Mouse (Mus musculus) CH12.LX (cell line): ENCODE measurements around the gene Fggy. TPM values are rescaled to one million over a fixed set of nuclear protein-coding genes. Genes with fewer than 3 reads are reported as not detected.

Experiments
- DNase-seq: peaks from one replicate; pipeline ENCODE4 v3.0.0-alpha.2; 2013; ENCODE audit errors: extremely low read depth
- H3K27ac ChIP-seq: 2 replicates; pipeline ENCODE4 v1.5.1; 2012; ENCODE audit warnings: low read depth, mild to moderate bottlenecking, control low read depth, moderate library complexity; ENCODE audit not compliant: insufficient read depth
- H3K27me3 ChIP-seq: replicated peaks from 2 replicates; pipeline ENCODE3; 2012; ENCODE audit warnings: inconsistent platforms
- H3K36me3 ChIP-seq, 2 experiments: replicated peaks in 1 of 2; 2 replicates each; pipeline versions ENCODE3 to v1.6.1; 2012; ENCODE audit warnings: inconsistent platforms in 1 of 2, low read length in 1 of 2, mild to moderate bottlenecking in 1 of 2, mixed read lengths in 1 of 2, moderate library complexity in 1 of 2; ENCODE audit not compliant: control insufficient read depth in 1 of 2, insufficient read depth in 1 of 2
- H3K4me1 ChIP-seq, 2 experiments: 2 replicates each; pipeline ENCODE4 v1.6.1; 2012; ENCODE audit warnings: inconsistent platforms in 1 of 2, moderate library complexity in 1 of 2; ENCODE audit not compliant: insufficient read depth in 2 of 2, control insufficient read depth in 1 of 2
- H3K4me2 ChIP-seq: 2 replicates; pipeline ENCODE4 v1.6.1; 2012; ENCODE audit warnings: low read depth, mild to moderate bottlenecking, control low read depth; ENCODE audit not compliant: poor library complexity, insufficient read depth, severe bottlenecking
- H3K4me3 ChIP-seq, 3 experiments: fragments of 150-350 bp in 1 of 3; sonication (generic) in 1 of 3; replicated peaks in 1 of 3; 2 replicates each; pipeline versions ENCODE3 to v1.5.1; 2011 to 2012; ENCODE audit warnings: low read depth in 2 of 3, low read length in 2 of 3, mild to moderate bottlenecking in 2 of 3, moderate library complexity in 2 of 3, control low read depth in 1 of 3, improper control_type of control experiment in 1 of 3, inconsistent platforms in 1 of 3, mixed read lengths in 1 of 3; ENCODE audit not compliant: poor library complexity in 1 of 3
- H3K79me2 ChIP-seq: replicated peaks from 2 replicates; pipeline ENCODE4 v1.6.1; 2012; ENCODE audit warnings: mild to moderate bottlenecking, moderate library complexity; ENCODE audit not compliant: control insufficient read depth, poor library complexity, insufficient read depth, severe bottlenecking; ENCODE audit errors: extremely low read depth
- H3K9ac ChIP-seq: 2 replicates; pipeline ENCODE4 v1.6.1; 2012; ENCODE audit warnings: low read depth, mild to moderate bottlenecking, control low read depth, moderate library complexity; ENCODE audit not compliant: insufficient read depth
- H3K9me3 ChIP-seq: replicated peaks from 2 replicates; pipeline ENCODE3; 2012; ENCODE audit warnings: low read length, inconsistent platforms, mixed read lengths
- BHLHE40 ChIP-seq: IDR thresholded peaks from 2 replicates; pipeline ENCODE4 v1.6.1; 2011; ENCODE audit warnings: mild to moderate bottlenecking, low read depth, low read length, improper control_type of control experiment
- CHD1 ChIP-seq: IDR thresholded peaks from 2 replicates; pipeline ENCODE4 v1.6.1; 2012; ENCODE audit warnings: low read depth, low read length, improper control_type of control experiment, inconsistent platforms
- E2F4 ChIP-seq: IDR thresholded peaks from 2 replicates; pipeline ENCODE4 v1.6.1; 2011; ENCODE audit warnings: low read depth, low read length, improper control_type of control experiment; ENCODE audit not compliant: insufficient replicate concordance
- EP300 ChIP-seq: IDR thresholded peaks from 2 replicates; pipeline ENCODE4 v1.6.1; 2011; ENCODE audit warnings: low read length, improper control_type of control experiment
- ETS1 ChIP-seq: conservative IDR thresholded peaks from 2 replicates; pipeline ENCODE4 v1.6.1; 2012; ENCODE audit warnings: low read depth, mild to moderate bottlenecking, inconsistent platforms, low read length, improper control_type of control experiment, moderate library complexity
- HCFC1 ChIP-seq: IDR thresholded peaks from 2 replicates; pipeline ENCODE4 v1.6.1; 2012; ENCODE audit warnings: low read depth, mild to moderate bottlenecking, inconsistent platforms, low read length, improper control_type of control experiment
- JUND ChIP-seq: conservative IDR thresholded peaks from 2 replicates; pipeline ENCODE4 v1.6.1; 2011; ENCODE audit warnings: low read depth, low read length, improper control_type of control experiment
- KAT2A ChIP-seq: IDR thresholded peaks from 2 replicates; pipeline ENCODE4 v1.6.1; 2012; ENCODE audit warnings: low read length, improper control_type of control experiment, inconsistent platforms; ENCODE audit not compliant: insufficient replicate concordance
- MAFK ChIP-seq: IDR thresholded peaks from 2 replicates; pipeline ENCODE4 v1.6.1; 2011; ENCODE audit warnings: low read length, improper control_type of control experiment; ENCODE audit not compliant: insufficient replicate concordance
- MAZ ChIP-seq: IDR thresholded peaks from 2 replicates; pipeline ENCODE4 v1.6.1; 2012; ENCODE audit warnings: low read depth, mild to moderate bottlenecking, inconsistent platforms, low read length, improper control_type of control experiment, moderate library complexity
- MEF2A ChIP-seq: IDR thresholded peaks from 2 replicates; pipeline ENCODE4 v1.6.1; 2014; ENCODE audit warnings: low read depth, mild to moderate bottlenecking, inconsistent platforms, low read length, improper control_type of control experiment, borderline replicate concordance
- MXI1 ChIP-seq: IDR thresholded peaks from 2 replicates; pipeline ENCODE4 v1.6.1; 2011; ENCODE audit warnings: mild to moderate bottlenecking, low read depth, low read length, improper control_type of control experiment
- NRF1 ChIP-seq: IDR thresholded peaks from 2 replicates; pipeline ENCODE4 v1.6.1; 2014; ENCODE audit warnings: low read depth, mild to moderate bottlenecking, inconsistent platforms, low read length, improper control_type of control experiment, moderate library complexity
- POLR2A ChIP-seq: IDR thresholded peaks from 2 replicates; pipeline ENCODE4 v1.6.1; 2011; ENCODE audit warnings: low read depth, mild to moderate bottlenecking, improper control_type of control experiment, low read length
- POLR2AphosphoS2 ChIP-seq: IDR thresholded peaks from 2 replicates; pipeline ENCODE4 v1.6.1; 2011; ENCODE audit warnings: low read depth, low read length, improper control_type of control experiment
- SMC3 ChIP-seq: IDR thresholded peaks from 2 replicates; pipeline ENCODE4 v1.6.1; 2011; ENCODE audit warnings: low read depth, low read length, improper control_type of control experiment
- TBP ChIP-seq: conservative IDR thresholded peaks from 2 replicates; pipeline ENCODE4 v1.6.1; 2011; ENCODE audit warnings: low read depth, low read length, improper control_type of control experiment
- TCF12 ChIP-seq: IDR thresholded peaks from 2 replicates; pipeline ENCODE4 v1.6.1; 2014; ENCODE audit warnings: low read depth, mild to moderate bottlenecking, inconsistent platforms, low read length, improper control_type of control experiment
- ZNF384 ChIP-seq: IDR thresholded peaks from 2 replicates; pipeline ENCODE4 v1.6.1; 2012; ENCODE audit warnings: low read depth, low read length, improper control_type of control experiment, inconsistent platforms
- dilution Hi-C: fragments of 300-500 bp; cut with MboI; formaldehyde crosslinking; loops from 2 replicates; pipeline ENCODE4 v1.14.3; 2020; ENCODE audit warnings: low sequenced_read_pairs; ENCODE audit not compliant: extremely low pct_unique_long_range_greater_than_20kb, extremely low pct_ligation_motif_present
- in situ Hi-C: fragments of 300-500 bp; cut with MboI; formaldehyde crosslinking; loops from 3 replicates; pipeline ENCODE4 v1.14.3; 2019; ENCODE audit warnings: low sequenced_read_pairs, low pct_ligation_motif_present, low pct_unique_long_range_greater_than_20kb, mixed read lengths
- polyA plus RNA-seq: library from polyadenylated mRNA; unstranded; fragments of >175 nt; gene quantifications from 2 replicates; pipeline ENCODE4 v1.2.1, GENCODE M21; 2012; ENCODE audit warnings: low read depth; ENCODE audit not compliant: insufficient read length
- total RNA-seq, 2 experiments: library from RNA; depleted of rRNA; stranded (reverse); fragments of 300-350 nt in 1 of 2; fragments of >200 nt in 1 of 2; gene quantifications; 2 replicates each; pipeline ENCODE4 v1.2.3; 2012 to 2014

The Fggy gene
- total and polyA plus RNA-seq, 3 experiments, result 6.2 to 7.5 (median 6.9) TPM

DNA sequence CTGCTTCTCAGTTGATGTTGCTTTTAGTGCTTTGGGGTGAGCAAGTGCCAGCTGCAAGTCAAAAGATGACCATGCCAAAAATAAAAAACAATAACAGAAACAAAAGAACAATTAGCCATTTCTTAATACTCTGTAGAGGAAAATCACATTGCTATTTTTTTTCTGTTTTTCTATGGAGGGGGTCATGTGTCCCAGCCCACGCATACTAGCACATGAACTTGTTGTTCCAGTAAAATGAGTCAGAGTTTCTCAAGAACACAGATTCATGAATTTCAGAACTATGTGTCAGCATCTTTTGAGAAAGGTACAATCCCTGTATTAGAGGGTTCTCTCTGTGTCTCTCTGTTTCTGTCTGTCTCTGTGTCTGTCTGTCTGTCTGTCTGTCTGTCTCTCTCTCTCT lies 355.7 kb downstream of the Fggy start:
- Histone ChIP-seq H3K79me2 (no peaks in the 10 kb centered on the region), H3K27ac (no peak overlapping the region), H3K36me3 (no peaks in the 10 kb centered on the region), H3K9ac (no peak overlapping the region), H3K4me2 (no peak overlapping the region), H3K27me3 (no peaks in the 10 kb centered on the region), H3K9me3 (no peaks in the 10 kb centered on the region), H3K4me3 (no peak overlapping the region), H3K4me1 (no peaks in the 10 kb centered on the region)
- in situ Hi-C loops, result no loop called here
- TF ChIP-seq EP300 (no peak), KAT2A (no peak), MXI1 (no peak), MAFK (no peak), E2F4 (no peak), HCFC1 (no peak), POLR2A (no peak), POLR2AphosphoS2 (no peak), ZNF384 (no peak), TCF12 (no peak), NRF1 (no peak), ETS1 (no peak), BHLHE40 (no peak), SMC3 (no peak), JUND (no peak), TBP (no peak), MEF2A (no peak), CHD1 (no peak), MAZ (no peak)
- no peak for DNase-seq
- dilution Hi-C loops, result no loop called here

DNA sequence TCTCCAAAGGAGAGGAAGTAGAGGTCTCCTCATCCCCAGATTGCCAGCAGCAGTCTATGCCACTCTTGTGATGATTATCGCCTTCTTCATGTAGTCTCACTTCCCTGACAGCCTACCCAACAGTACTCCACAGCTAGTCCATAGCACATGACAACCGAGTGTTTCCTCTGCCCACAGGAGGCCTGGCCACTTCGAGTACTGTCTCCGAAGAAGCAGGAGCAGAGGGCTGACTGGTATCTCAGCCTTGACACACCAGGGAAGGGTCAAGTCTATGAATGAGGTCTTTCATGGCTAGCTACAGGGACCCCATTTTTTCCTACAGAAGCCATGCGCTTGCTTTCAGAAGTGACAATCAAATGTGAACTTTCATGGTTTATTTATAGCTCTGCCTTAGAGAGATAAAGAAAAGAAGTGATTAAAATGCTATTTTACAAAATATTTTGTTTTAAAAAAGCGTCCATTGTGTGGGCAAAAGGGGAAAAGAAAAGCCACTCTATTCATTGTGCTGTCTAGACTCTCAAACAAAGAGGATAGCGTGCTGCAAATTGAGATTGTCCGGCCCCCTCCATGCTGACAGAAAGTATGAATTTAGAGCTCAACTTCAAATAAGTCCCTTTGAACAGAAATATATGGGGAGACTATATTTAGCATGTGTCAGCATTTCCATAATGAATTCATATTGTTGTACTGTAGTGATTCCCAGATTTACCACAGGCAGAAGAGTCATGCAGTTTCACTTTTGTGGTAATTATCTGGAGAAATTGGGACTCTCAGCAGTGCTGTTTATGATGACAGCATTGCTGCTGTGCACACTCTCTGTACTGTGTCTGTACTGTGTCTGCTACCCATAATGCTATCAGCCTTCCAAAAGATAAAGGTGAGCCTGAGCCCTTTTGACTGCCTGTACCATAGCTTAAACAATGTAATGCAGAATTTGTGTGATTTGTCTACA lies 358.6 kb downstream of the Fggy start:
- in situ Hi-C loops, result no loop called here
- H3K4me3 ChIP-seq, result no peak overlapping the region
- TF ChIP-seq MAZ (no peak), TBP (no peak), NRF1 (no peak), MXI1 (no peak)
- dilution Hi-C loops, result no loop called here
- no peaks in the 10 kb centered on the region for H3K79me2 ChIP-seq
- H3K9me3 ChIP-seq, result no peaks in the 10 kb centered on the region
- no peaks in the 10 kb centered on the region for H3K36me3 ChIP-seq
- H3K4me1 ChIP-seq, result no peaks in the 10 kb centered on the region
- no peaks in the 10 kb centered on the region for H3K27me3 ChIP-seq
- no peak for DNase-seq
- no peak overlapping the region for H3K9ac ChIP-seq
- no peak overlapping the region for H3K27ac ChIP-seq
- H3K4me2 ChIP-seq, result no peak overlapping the region
